Comparison of ENCODE assay signal across 24 mouse cellular contexts in genomic region chr12:99993146-99993890, GRCm38 (mm10). TPM values are rescaled to one million over a fixed set of nuclear protein-coding genes. Genes with fewer than 3 reads are reported as not detected.
DNase-seq lines count a peak whose midpoint lies in the region; TF ChIP-seq lines count a peak whose summit lies in the region.
"Had no signal": no experiment of that assay in that cellular context is flagged by ENCODE, and none has a peak within 500 bp of the region (broad histone marks: within the 10 kb centered on the region; RNA-seq: fewer than 3 reads in every experiment).

No protein-coding gene starts in this region.

- WGBS in heart, adult 2 months = 70% methylated on average over 10 of the region's 10 CpGs

- no peaks in the 10 kb centered on the region for H3K36me3 ChIP-seq in heart, adult 2 months (ENCODE audit: control insufficient read depth, insufficient read depth, low read length)
- H3K36me3 ChIP-seq: hindbrain, embryonic 15.5 days; liver, embryonic 15.5 days; lung, embryonic 15.5 days had no signal

- no peak for TF ChIP-seq EP300 in heart, adult 2 months (IDR thresholded peaks at IDR 0.05; ENCODE audit: insufficient read depth, low read depth, low read length)

- H3K27ac ChIP-seq in heart, adult 2 months = no peak overlapping the region
- H3K27ac ChIP-seq in layer of hippocampus, adult 2 months = peak overlapping the region; percentile 78
- peak overlapping the region; percentile 81 for H3K27ac ChIP-seq in bone marrow macrophage, adult 2 months (ENCODE audit: insufficient read depth, low read depth, low read length)
- H3K27ac ChIP-seq: hindbrain, embryonic 15.5 days; liver, embryonic 15.5 days; lung, embryonic 15.5 days had no signal

- intact Hi-C loops in heart, adult 2 months (cut with DNase I) = no loop called here

- H3K4me1 ChIP-seq in heart, adult 2 months (ENCODE audit: control insufficient read depth, insufficient read depth, low read length) = no peaks in the 10 kb centered on the region
- peaks cover 62% of the 10 kb centered on the region for H3K4me1 ChIP-seq in bone marrow macrophage, adult 2 months (ENCODE audit: control insufficient read depth, insufficient read depth, low read length)
- H3K4me1 ChIP-seq: hindbrain, embryonic 15.5 days; liver, embryonic 15.5 days; lung, embryonic 15.5 days had no signal

- H3K4me3 ChIP-seq in heart, adult 2 months = no peak overlapping the region
- no peak overlapping the region for H3K4me3 ChIP-seq in layer of hippocampus, adult 2 months
- no peak overlapping the region for H3K4me3 ChIP-seq in bone marrow macrophage, adult 2 months (ENCODE audit: insufficient read depth, low read length)
- H3K4me3 ChIP-seq: hindbrain, embryonic 15.5 days; liver, embryonic 15.5 days; lung, embryonic 15.5 days had no signal

- peak; percentile 19 to 23 for DNase-seq in heart, adult 18-20 months
- DNase-seq in heart, adult 2 months = no peak
- peak in 1 of 2 experiments; percentile 3 for DNase-seq in layer of hippocampus, adult 2 months (ENCODE audit: low spot score in 2 of 2)
- DNase-seq in layer of hippocampus, postnatal 36 days = no peak
- peak; percentile 70 for DNase-seq in brain, adult 2 months (ENCODE audit: low read depth, low spot score)
- no peak for DNase-seq in B cell, adult 2 months
- DNase-seq: adrenal gland, adult 2 months; cerebellum, adult 11 months; cerebellum, adult 9-10 months; cerebellum, postnatal 36 days; heart, postnatal 4 days; kidney, adult 11 months; kidney, postnatal 14 days; liver; right cerebral cortex, postnatal 4 days; thymus, postnatal 4 days had no signal

- H3K79me2 ChIP-seq in heart, adult 2 months (replicated peaks; ENCODE audit: control insufficient read depth, insufficient read depth, low read length) = no peaks in the 10 kb centered on the region

- H3K27me3 ChIP-seq in heart, adult 2 months (ENCODE audit: control insufficient read depth, insufficient read depth, low read length) = no peaks in the 10 kb centered on the region
- H3K27me3 ChIP-seq: CH12.LX; hindbrain, embryonic 15.5 days; liver, embryonic 15.5 days; lung, embryonic 15.5 days had no signal

- TF ChIP-seq POLR2A in heart, adult 2 months (IDR thresholded peaks at IDR 0.05; ENCODE audit: insufficient read depth, low read depth, low read length) = no peak
- no peak for TF ChIP-seq POLR2A in bone marrow macrophage, adult 2 months (IDR thresholded peaks at IDR 0.05; ENCODE audit: borderline replicate concordance, low read depth, low read length)

- no peak overlapping the region for H3K9ac ChIP-seq in heart, adult 2 months (ENCODE audit: low read depth, low read length)
- H3K9ac ChIP-seq: hindbrain, embryonic 15.5 days; liver, embryonic 15.5 days; lung, embryonic 15.5 days had no signal

- TF ChIP-seq CTCF in heart, adult 2 months (IDR thresholded peaks at IDR 0.05) = no peak
- TF ChIP-seq CTCF in layer of hippocampus, adult 2 months (conservative IDR thresholded peaks at IDR 0.05) = no peak
- no peak for TF ChIP-seq CTCF in bone marrow macrophage, adult 2 months (IDR thresholded peaks at IDR 0.05; ENCODE audit: low read depth, low read length)

RNA-seq across cellular contexts. Expression of gene Kcnk13, which starts 29.0 kb away (rescaled TPM):
- total RNA-seq in heart, adult 18-20 months (2021) = under 1 TPM; 0.46 to 0.47 TPM
- total RNA-seq in heart, adult 2 months (2021) = under 1 TPM; 0.31 to 0.39 TPM
- polyA plus RNA-seq in heart, adult 2 months (2012; rRNA removed) = 0.35 TPM in 2 replicates
- total RNA-seq in layer of hippocampus, adult 2 months (2021) = 1 to 10 TPM; 6.2 to 6.9 TPM
- 1 to 10 TPM; 7.4 TPM for total RNA-seq in layer of hippocampus, postnatal 36 days (2021)
- polyA plus RNA-seq in bone marrow macrophage, adult 2 months (2012; ENCODE audit: insufficient read depth, insufficient read length, missing spikeins) = 27.7 and 28.3 TPM in 2 replicates
- polyA plus RNA-seq: activated CD4-positive, CD25-positive, alpha-beta regulatory T cell, adult 4 months; C2C12; inflammation-experienced regulatory T-cells, adult 6 months had no signal

Comparison
In these comparisons a context has a peak if more than half of its experiments do, and no peak if none do; other contexts are left out.
1. DNase-seq: peak in heart, adult 18-20 months (2 of 2) and brain, adult 2 months (single experiment); none in heart, adult 2 months (0 of 2), layer of hippocampus, postnatal 36 days (0 of 2) and B cell, adult 2 months (0 of 2).
2. RNA of gene Kcnk13, which starts 29.0 kb away (total RNA-seq): 7.4 TPM in layer of hippocampus, postnatal 36 days and 6.2 to 6.9 TPM in layer of hippocampus, adult 2 months; 0.46 to 0.47 TPM in heart, adult 18-20 months and 0.31 to 0.39 TPM in heart, adult 2 months; every median in the first group is over 4 times any median in the second.